Mouse (Mus musculus) forebrain, embryonic 12.5 days (tissue): Measurements from ENCODE around the gene Nrxn3. TPM values are rescaled to one million over a fixed set of nuclear protein-coding genes. Genes with fewer than 3 reads are reported as not detected.
A peak's percentile ranks its signal among the peaks of the same experiment; 100 is the strongest.

Source experiments
- ATAC-seq: fragments of 200-750 bp; cut with Nextera tagmentation; 2 replicates; pipeline ENCODE4 v1.8.0; 2017; ENCODE audit warnings: moderate TSS enrichment; ENCODE audit not compliant: low FRiP score
- H3K27ac ChIP-seq: fragments of 300-500 bp; sonication (generic); 2 replicates; pipeline ENCODE4 v1.5.1; 2016; ENCODE audit warnings: mild to moderate bottlenecking
- H3K27me3 ChIP-seq: fragments of 300-500 bp; sonication (generic); 2 replicates; pipeline ENCODE4 v1.6.1; 2016; ENCODE audit warnings: mild to moderate bottlenecking
- H3K36me3 ChIP-seq: fragments of 300-500 bp; sonication (generic); replicated peaks from 2 replicates; pipeline ENCODE4 v1.6.1; 2016; ENCODE audit warnings: mild to moderate bottlenecking
- H3K4me1 ChIP-seq: fragments of 300-500 bp; sonication (generic); 2 replicates; pipeline ENCODE4 v1.6.1; 2016
- H3K4me2 ChIP-seq: fragments of 300-500 bp; sonication (generic); 2 replicates; pipeline ENCODE4 v1.6.1; 2016; ENCODE audit warnings: mild to moderate bottlenecking, moderate library complexity
- H3K4me3 ChIP-seq: fragments of 300-500 bp; sonication (generic); replicated peaks from 2 replicates; pipeline ENCODE4 v1.5.1; 2016; ENCODE audit warnings: mild to moderate bottlenecking
- H3K9ac ChIP-seq: fragments of 300-500 bp; sonication (generic); 2 replicates; pipeline ENCODE4 v1.6.1; 2016; ENCODE audit warnings: mild to moderate bottlenecking
- H3K9me3 ChIP-seq: fragments of 300-500 bp; sonication (generic); 2 replicates; pipeline ENCODE4 v1.6.1; 2016
- WGBS: fragments of 180-500 bp; shearing (Covaris S2); methylation state at CpG from one replicate; pipeline ENCODE4 v1.1.7; 2016; 5-methylcytosine and 5-hydroxymethylcytosine counted together
- polyA plus RNA-seq: library from polyadenylated mRNA; unstranded; fragments of >200 nt; fragmentation: Nextera tagmentation; extraction: Ambion mirVana; gene quantifications from 2 replicates; pipeline ENCODE4 v1.2.1, GENCODE M21; 2016

The Nrxn3 gene
- polyA plus RNA-seq, 1 experiment from 2014 or later = 62.2 TPM

DNA sequence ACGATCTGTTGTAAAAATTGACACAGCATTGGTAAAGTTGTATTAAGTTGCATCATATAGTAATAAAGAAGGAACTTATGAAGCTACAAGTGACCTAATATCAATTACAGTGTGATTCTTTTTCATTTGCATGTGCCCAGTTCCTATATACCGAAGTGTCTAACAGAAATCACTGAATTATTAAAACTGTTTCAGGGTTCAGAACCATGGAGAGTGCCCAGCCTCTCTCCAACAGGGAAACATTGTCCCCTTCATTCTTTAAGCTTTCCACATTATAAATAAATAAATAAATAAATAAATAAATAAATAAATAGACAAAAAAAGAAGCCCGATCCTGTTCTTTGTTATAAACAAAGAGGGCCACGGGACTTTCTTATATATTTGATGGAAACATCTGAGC lies 140.4 kb downstream of the Nrxn3 start:
- no peaks in the 10 kb centered on the region for H3K36me3 ChIP-seq
- no peaks in the 10 kb centered on the region for H3K9me3 ChIP-seq
- H3K27me3 ChIP-seq = no peaks in the 10 kb centered on the region; the same call in 1 of the 2 replicates
- H3K4me2 ChIP-seq = no peak overlapping the region
- peaks cover 15% of the 10 kb centered on the region for H3K4me1 ChIP-seq
- 77% methylated on average over 4 of the region's 4 CpGs for WGBS
- no peak overlapping the region for H3K27ac ChIP-seq
- no peak overlapping the region for H3K9ac ChIP-seq
- no peak for ATAC-seq
- H3K4me3 ChIP-seq = no peak overlapping the region

DNA sequence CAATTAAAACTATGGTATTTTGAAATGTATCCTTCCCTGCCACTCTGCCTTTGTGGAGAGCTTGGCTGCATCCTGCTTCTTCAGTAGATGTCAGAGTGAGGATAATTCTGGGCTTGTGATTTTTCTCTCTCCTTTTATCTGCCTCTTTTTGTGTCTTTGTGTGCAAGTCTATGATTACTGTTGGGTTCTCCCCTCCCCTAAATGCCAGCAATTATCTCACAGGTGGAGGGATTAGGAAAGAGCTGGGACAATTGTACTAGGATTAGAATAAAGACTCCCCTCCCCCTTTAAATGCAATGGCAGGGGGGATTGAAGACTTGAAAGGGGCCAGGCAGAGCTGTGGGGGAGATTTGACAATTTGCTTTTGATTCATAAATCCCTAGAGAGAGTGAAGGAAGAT lies 145.6 kb downstream of the Nrxn3 start:
- no peaks in the 10 kb centered on the region for H3K27me3 ChIP-seq
- H3K4me2 ChIP-seq = no peak overlapping the region
- no peak overlapping the region for H3K9ac ChIP-seq
- peak; percentile 56; the same call in 1 of the 2 replicates for ATAC-seq
- no peaks in the 10 kb centered on the region for H3K36me3 ChIP-seq
- peaks cover 26% of the 10 kb centered on the region for H3K4me1 ChIP-seq
- H3K9me3 ChIP-seq = no peaks in the 10 kb centered on the region
- H3K4me3 ChIP-seq = no peak overlapping the region
- H3K27ac ChIP-seq = peak overlapping the region; percentile 76

DNA sequence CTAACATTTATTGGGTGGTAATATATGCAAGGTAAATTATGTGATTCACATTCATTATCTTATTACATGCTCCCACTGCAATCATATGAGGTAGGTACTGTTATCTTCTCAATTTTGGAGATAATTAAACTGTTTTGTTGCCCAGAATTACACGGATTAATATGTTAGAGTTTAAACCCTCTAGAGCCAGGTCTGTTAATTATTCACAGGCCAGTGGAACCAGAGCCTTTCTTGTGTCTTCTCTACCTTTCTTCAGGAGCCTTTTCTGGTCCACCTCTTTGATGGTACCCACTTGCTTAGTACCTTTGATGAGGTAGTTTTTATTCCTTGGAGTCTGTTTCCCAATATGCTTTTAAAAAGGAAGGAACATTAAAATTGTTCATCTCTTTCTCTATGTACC lies 174.7 kb downstream of the Nrxn3 start:
- Histone ChIP-seq H3K27ac (no peak overlapping the region), H3K9ac (no peak overlapping the region), H3K9me3 (no peaks in the 10 kb centered on the region), H3K4me2 (no peak overlapping the region), H3K4me1 (peaks cover 14% of the 10 kb centered on the region), H3K4me3 (no peak overlapping the region), H3K27me3 (0 out of 2 replicates have a peak, but pooled peaks cover 5% of the 10 kb centered on the region), H3K36me3 (no peaks in the 10 kb centered on the region)
- no peak for ATAC-seq
- WGBS = 68% methylated on average over 1 of the region's 1 CpGs

DNA sequence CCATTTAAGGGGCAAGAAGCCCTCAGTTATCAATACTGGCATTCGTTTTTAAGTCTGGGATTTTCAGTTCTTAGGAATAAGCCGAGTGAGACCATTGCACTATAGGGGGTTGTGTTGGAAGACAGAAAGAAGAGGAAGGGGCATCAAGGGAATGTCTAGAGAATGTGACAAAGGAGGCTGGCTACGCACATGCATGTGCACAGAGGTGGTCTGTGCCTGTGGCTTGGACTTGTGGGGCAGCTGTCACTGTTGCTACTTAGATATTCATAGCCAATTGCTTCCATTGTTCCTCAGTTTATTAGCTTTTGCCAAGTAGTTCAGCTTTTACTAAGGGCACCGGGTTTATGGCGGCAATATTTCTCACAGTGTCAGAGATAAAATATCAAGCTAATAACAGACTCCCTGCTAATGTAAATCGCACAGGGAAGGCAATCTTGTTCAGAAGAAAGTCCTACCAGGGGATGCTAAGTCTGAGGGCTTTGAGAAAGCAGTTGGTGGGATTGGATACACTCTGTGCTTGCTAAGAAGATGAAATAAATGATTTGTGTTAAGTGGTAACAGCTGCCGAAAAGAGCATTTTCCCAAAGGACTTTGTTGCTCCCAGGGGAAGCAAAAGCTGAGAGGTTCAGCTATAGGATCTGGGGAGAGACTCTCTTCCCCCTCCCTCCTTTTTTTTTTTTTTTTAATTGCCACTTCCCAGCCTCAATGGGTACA lies 177.5 kb downstream of the Nrxn3 start:
- Histone ChIP-seq H3K9me3 (no peaks in the 10 kb centered on the region), H3K36me3 (no peaks in the 10 kb centered on the region), H3K4me3 (no peak overlapping the region), H3K4me1 (peaks cover 21% of the 10 kb centered on the region), H3K4me2 (no peak overlapping the region), H3K27me3 (0 out of 2 replicates have a peak, but pooled peaks cover 5% of the 10 kb centered on the region), H3K27ac (no peak overlapping the region), H3K9ac (no peak overlapping the region)
- peak; percentile 53; the same call in 1 of the 2 replicates for ATAC-seq
- WGBS = 38% methylated on average over 7 of the region's 7 CpGs

DNA sequence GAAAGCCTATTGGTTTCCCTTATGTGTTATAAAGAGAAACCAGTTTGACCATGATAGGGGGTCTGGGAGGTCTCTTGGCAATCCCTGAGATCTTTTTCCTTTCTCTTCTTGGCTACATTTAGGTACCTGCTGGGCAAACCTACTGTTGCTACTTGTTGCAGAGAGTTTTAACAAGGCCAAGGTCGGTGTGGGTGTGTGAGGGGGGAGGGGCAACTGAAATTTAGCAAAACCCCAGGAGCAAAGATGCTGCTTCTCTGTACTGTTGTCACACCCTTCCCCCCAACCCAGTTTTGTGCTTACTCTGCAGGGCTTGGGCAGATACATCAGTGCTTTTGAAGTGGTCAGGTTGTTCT lies 178.0 kb downstream of the Nrxn3 start:
- Histone ChIP-seq H3K4me2 (no peak overlapping the region), H3K9me3 (no peaks in the 10 kb centered on the region), H3K4me1 (peaks cover 21% of the 10 kb centered on the region), H3K27me3 (0 out of 2 replicates have a peak, but pooled peaks cover 5% of the 10 kb centered on the region), H3K36me3 (no peaks in the 10 kb centered on the region), H3K27ac (no peak overlapping the region), H3K9ac (no peak overlapping the region), H3K4me3 (no peak overlapping the region)
- no peak for ATAC-seq
- WGBS = 6% methylated on average over 1 of the region's 1 CpGs

DNA sequence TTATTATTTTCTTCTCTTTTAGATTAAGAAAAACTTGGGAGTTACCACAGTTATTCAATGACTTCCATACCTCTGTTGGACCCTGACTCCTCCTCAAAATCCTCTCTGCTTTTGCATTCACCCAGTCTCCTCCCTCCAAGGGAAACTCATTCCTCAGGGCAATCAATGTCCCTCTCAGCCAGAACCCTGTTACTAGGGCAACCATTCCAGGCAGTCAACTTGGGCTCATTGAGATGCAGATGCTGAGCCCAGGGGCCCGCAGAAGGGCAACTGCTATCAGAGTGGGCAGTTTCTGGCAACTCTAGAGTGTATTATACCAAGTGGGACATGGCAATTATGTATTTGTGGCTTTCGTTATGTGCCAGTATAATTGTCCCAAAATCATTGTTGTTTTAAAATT lies 188.1 kb downstream of the Nrxn3 start:
- no peaks in the 10 kb centered on the region for H3K36me3 ChIP-seq
- H3K4me1 ChIP-seq = peaks cover 16% of the 10 kb centered on the region
- 0 out of 2 replicates have a peak overlapping the region, but pooled peaks have one; percentile 50 for H3K27ac ChIP-seq
- H3K9ac ChIP-seq = no peak overlapping the region
- WGBS = 3% methylated on average over 2 of the region's 2 CpGs
- H3K4me2 ChIP-seq = no peak overlapping the region
- H3K9me3 ChIP-seq = no peaks in the 10 kb centered on the region
- no peak overlapping the region for H3K4me3 ChIP-seq
- H3K27me3 ChIP-seq = no peaks in the 10 kb centered on the region
- ATAC-seq = peak; percentile 94

DNA sequence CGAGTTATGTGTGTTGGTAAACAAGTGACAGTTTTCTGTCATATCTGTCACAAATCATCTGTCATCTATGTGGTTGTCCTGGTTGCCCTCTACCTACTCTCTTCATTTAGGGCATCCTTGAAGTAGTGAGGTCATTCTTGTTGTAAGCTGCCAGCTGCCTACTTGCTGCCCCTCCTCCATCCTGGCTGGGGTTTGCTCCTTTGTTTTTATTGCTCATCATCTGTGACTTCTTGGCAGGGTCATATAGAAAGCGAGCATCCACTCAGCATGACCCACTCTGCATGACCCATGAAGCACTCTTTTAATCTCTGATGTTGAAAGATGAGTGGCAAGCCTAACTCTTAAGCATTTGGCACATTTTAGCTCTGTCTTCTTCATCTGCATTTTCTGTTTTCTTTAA lies 194.1 kb downstream of the Nrxn3 start:
- Histone ChIP-seq H3K27ac (no peak overlapping the region), H3K36me3 (no peaks in the 10 kb centered on the region), H3K9ac (no peak overlapping the region), H3K4me2 (no peak overlapping the region), H3K4me1 (no peaks in the 10 kb centered on the region), H3K9me3 (no peaks in the 10 kb centered on the region), H3K4me3 (no peak overlapping the region), H3K27me3 (no peaks in the 10 kb centered on the region)
- ATAC-seq = no peak
- WGBS = 68% methylated on average over 2 of the region's 2 CpGs

DNA sequence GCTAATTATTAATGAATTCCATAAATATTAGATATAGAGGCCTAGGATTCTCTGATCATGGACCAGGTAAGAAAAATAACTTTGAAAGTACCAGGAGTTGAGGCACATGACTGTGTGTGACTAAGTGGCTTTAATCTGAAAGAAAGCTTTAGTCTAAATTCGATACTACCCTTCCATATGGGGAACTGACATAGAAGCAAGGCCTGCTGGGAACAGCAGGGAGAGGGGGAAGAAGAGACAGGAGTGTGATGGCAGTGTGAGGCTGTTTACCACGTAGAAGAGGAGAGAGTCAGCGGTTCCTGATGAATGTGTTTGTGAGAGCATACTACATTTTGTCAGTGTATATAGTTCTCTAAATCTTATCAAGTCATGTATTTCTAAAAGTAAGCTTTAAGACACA lies 202.2 kb downstream of the Nrxn3 start:
- H3K27me3 ChIP-seq = no peaks in the 10 kb centered on the region
- no peak overlapping the region for H3K9ac ChIP-seq
- no peak for ATAC-seq
- no peak overlapping the region for H3K4me3 ChIP-seq
- no peak overlapping the region for H3K4me2 ChIP-seq
- WGBS = 70% methylated on average over 3 of the region's 3 CpGs
- no peaks in the 10 kb centered on the region for H3K36me3 ChIP-seq
- H3K27ac ChIP-seq = no peak overlapping the region
- no peaks in the 10 kb centered on the region for H3K4me1 ChIP-seq
- H3K9me3 ChIP-seq = no peaks in the 10 kb centered on the region

DNA sequence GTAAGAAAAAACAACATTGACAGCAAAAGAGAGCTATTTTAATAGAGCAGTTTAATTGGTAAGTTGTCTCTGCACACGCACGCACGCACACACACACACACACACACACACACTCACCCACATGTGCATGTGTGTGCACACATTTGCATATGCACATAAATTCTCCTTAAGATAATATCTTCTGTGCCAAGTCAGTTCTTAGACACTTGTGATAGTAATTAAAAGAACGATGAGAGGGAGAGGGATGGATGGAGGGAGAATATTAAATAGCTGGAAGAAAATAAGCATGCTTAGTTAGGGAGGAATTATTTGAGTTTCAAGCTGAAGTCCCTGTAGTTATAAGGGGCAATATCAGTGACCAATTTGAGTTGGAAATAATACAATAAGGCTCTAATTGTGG lies 203.6 kb downstream of the Nrxn3 start:
- Histone ChIP-seq H3K9me3 (no peaks in the 10 kb centered on the region), H3K36me3 (no peaks in the 10 kb centered on the region), H3K4me1 (no peaks in the 10 kb centered on the region), H3K4me2 (no peak overlapping the region), H3K27me3 (no peaks in the 10 kb centered on the region), H3K9ac (no peak overlapping the region), H3K4me3 (no peak overlapping the region), H3K27ac (no peak overlapping the region)
- WGBS = 75% methylated on average over 4 of the region's 4 CpGs
- no peak for ATAC-seq

DNA sequence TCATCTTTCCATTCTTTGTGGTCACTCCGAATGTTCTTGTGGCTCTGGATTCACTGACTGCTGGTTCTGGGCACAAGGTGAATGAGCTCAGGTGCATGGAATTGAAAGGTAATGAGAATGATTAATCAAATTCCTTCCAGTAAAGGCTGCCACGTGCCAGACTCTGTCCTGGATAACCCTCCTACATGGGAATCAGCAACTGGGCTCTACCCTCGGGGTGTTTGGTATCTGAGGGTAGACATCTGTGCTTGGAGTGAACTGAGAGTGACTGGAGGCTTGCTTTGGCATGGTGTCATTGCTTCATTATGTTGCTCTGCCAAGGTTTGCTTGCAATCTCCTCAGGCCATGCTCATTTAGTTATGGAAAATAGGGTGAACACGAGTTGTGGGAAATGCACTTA lies 209.0 kb downstream of the Nrxn3 start:
- no peak overlapping the region for H3K4me3 ChIP-seq
- no peaks in the 10 kb centered on the region for H3K9me3 ChIP-seq
- H3K9ac ChIP-seq = no peak overlapping the region
- no peaks in the 10 kb centered on the region for H3K4me1 ChIP-seq
- H3K4me2 ChIP-seq = no peak overlapping the region
- 77% methylated on average over 4 of the region's 4 CpGs for WGBS
- no peaks in the 10 kb centered on the region for H3K36me3 ChIP-seq
- H3K27me3 ChIP-seq = no peaks in the 10 kb centered on the region
- ATAC-seq = no peak
- no peak overlapping the region for H3K27ac ChIP-seq

DNA sequence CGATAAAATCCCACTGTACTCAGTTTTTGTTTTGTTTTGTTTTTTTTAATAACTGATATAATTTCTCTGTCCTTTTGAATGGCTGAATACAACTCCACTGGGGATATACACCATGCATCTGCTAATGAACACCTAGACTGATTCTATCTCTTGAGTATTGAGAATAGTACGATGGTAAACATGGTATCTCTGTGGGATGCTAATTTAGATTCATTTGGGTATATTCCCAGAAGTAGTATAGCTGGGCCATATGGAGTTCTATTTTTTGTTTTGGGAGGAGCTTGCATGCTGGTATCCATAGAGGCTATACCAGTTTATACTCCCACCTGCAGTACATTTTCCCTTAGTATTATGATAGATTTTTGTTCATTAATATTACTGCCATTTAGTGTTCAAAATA lies 217.0 kb downstream of the Nrxn3 start:
- ATAC-seq = no peak
- H3K4me2 ChIP-seq = no peak overlapping the region
- H3K27ac ChIP-seq = no peak overlapping the region
- no peak overlapping the region for H3K9ac ChIP-seq
- H3K4me1 ChIP-seq = no peaks in the 10 kb centered on the region
- H3K9me3 ChIP-seq = no peaks in the 10 kb centered on the region
- no peaks in the 10 kb centered on the region for H3K36me3 ChIP-seq
- H3K27me3 ChIP-seq = no peaks in the 10 kb centered on the region
- WGBS = 84% methylated on average over 2 of the region's 2 CpGs
- no peak overlapping the region for H3K4me3 ChIP-seq

DNA sequence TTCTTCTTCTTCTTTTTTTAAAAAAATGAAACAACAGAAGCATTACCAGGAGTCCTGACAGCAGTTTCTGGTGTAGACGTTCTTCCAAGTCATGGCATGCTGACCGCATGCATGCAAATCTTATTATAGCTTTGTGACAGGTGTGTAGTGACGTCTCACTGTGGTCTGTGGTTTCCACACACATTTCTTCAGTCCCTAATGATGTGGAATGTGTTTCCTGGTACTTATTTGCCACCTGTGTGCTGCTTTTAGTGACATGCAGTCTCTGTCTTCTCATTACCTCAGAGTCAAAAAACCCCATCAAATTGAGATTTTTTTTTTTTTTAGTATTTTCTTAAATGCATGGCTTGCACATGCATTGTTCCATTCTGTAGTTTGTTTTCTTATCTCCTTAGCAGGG lies 222.3 kb downstream of the Nrxn3 start:
- Histone ChIP-seq H3K27me3 (no peaks in the 10 kb centered on the region), H3K4me3 (no peak overlapping the region), H3K36me3 (no peaks in the 10 kb centered on the region), H3K9ac (no peak overlapping the region), H3K27ac (no peak overlapping the region), H3K4me2 (no peak overlapping the region), H3K9me3 (no peaks in the 10 kb centered on the region), H3K4me1 (no peaks in the 10 kb centered on the region)
- ATAC-seq = no peak
- WGBS = 88% methylated on average over 3 of the region's 3 CpGs

DNA sequence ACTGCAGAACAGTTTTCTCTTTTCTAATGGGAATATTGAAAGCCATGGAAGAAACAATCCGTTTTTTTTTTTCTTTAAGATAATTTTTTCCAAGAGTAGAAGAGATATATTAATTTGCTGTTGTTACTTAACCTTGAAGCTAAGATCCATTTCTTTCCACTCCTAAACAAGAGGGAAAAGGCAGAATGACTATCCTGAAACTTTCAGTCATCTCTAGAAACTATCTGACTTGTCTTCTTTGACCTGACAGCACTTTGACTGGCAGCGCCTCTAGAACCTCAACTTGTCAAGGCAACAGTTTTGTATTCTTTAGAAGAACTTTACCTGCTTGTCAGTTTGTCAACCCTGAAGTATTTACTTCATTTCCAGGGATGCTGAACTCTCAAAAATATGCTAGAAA lies 227.2 kb downstream of the Nrxn3 start:
- H3K4me2 ChIP-seq = no peak overlapping the region
- no peaks in the 10 kb centered on the region for H3K27me3 ChIP-seq
- H3K9ac ChIP-seq = no peak overlapping the region
- H3K27ac ChIP-seq = no peak overlapping the region
- H3K36me3 ChIP-seq = no peaks in the 10 kb centered on the region
- no peaks in the 10 kb centered on the region; the same call in 1 of the 2 replicates for H3K4me1 ChIP-seq
- 91% methylated on average over 2 of the region's 2 CpGs for WGBS
- no peak overlapping the region for H3K4me3 ChIP-seq
- no peak for ATAC-seq
- no peaks in the 10 kb centered on the region for H3K9me3 ChIP-seq
